Mouse (Mus musculus) left cerebral cortex, postnatal 36 days (tissue): Measurements from ENCODE around the gene Cntfr. TPM values are rescaled to one million over a fixed set of nuclear protein-coding genes. Genes with fewer than 3 reads are reported as not detected.

Experiments used
- DNase-seq, 2 experiments: peaks; one replicate each; pipeline ENCODE4 v3.0.0; 2021 to 2022; ENCODE audit warnings: low spot score in 2 of 2, mixed read lengths in 1 of 2
- intact Hi-C: fragments of 180-260 bp; cut with DNase I; formaldehyde crosslinking; loops from one replicate; pipeline ENCODE4 v1.15.1; 2025
- total RNA-seq, 2 experiments: library from RNA; stranded (reverse); gene quantifications; 2 replicates each; pipeline ENCODE4 v1.2.3; 2021

Cntfr gene
- total RNA-seq, 2 experiments from 2014 or later = 106 to 115 TPM

DNA sequence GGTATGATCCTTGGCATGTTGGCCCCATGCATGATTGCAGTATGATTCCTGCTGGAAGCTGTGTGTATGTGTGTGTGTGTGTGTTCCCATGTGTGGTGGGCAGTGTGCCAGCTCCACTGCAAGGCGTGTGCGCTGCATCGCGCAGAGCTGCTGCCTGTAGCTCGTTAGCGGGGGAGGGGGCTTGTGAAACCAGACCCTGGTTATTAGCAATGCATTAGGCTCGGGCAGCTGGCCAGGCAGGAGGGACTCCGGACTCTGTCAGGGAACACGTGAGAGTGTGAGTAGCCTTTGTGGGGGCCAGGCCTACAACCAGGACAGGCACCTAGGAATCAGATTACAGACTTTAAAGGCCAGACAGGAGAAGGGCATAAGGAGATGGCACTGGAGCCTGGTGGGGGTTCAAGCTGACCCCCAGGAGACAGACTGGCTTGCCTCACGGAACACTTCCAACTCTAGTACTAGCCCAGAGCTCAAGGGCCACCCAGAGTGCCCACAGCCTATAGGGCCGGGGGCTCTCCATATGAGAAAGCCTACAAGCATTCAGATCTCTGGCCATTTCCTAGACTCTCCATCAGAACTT lies 35.9 kb downstream of the Cntfr start:
- peak in 1 of 2 experiments; percentile 2 for DNase-seq
- intact Hi-C loops = no loop called here

- intact Hi-C loops = no loop called here
- no peak for DNase-seq
Observed at GRCm38 (mm10) chr4:41659556-41659955, 37.3 kb downstream of the Cntfr start.

GRCm38 (mm10) chr4:41658566-41659384 lies 38.1 kb downstream of the Cntfr start:
- intact Hi-C loops = no loop called here
- no peak for DNase-seq

DNA sequence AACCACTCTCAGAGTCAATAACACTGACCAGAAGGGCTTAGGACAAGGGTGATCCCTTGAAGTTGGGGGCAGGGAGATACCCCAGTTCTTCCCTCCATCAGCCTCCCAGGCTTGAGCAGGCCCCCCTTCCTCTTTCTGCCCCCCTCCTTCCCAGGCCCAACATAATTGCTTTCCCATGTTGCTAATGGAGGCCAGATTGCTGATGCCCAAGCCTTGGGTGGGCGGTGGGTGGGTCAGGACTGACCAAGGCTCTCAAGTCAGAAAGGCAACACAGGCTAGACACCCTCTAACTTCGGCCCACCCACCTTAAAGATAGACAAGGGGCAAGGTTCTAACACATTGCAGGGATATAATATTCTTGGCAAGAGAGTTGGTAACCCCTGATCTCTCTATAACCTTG lies 41.4 kb downstream of the Cntfr start:
- intact Hi-C loops = no loop called here
- no peak for DNase-seq

- peak; percentile 30 to 39 for DNase-seq
- intact Hi-C loops = loop anchor here (5.0 kb wide), 3 partner anchors 37 to 102 kb away; no protein-coding TSS in a partner anchor
Observed at GRCm38 (mm10) chr4:41654217-41654616, 42.7 kb downstream of the Cntfr start.

GRCm38 (mm10) chr4:41653730-41654129 lies 43.2 kb downstream of the Cntfr start:
- intact Hi-C loops = loop anchor here (5.0 kb wide), 3 partner anchors 36 to 101 kb away; no protein-coding TSS in a partner anchor
- no peak for DNase-seq

DNA sequence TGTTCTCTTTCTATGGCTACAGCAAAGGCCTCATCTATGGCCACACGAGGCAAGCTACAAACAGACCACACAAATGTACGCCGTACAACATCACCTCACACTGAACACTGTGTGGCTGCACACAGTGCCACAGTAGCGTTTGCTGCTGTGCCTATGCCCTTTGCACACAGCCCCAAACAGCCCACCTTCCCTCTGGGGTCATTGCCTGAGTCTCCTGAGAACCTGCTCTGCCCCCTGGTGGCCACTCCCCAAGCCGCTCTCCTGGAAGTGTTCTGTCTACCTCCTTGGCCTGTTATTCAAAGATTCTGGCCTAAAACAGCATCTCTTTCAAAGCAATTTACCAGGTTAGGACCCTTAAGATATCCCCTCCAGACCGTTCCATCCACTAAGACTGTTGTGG lies 43.6 kb downstream of the Cntfr start:
- intact Hi-C loops = loop anchor here (5.0 kb wide), 3 partner anchors 36 to 101 kb away; no protein-coding TSS in a partner anchor
- peak; percentile 57 to 72 for DNase-seq

DNA sequence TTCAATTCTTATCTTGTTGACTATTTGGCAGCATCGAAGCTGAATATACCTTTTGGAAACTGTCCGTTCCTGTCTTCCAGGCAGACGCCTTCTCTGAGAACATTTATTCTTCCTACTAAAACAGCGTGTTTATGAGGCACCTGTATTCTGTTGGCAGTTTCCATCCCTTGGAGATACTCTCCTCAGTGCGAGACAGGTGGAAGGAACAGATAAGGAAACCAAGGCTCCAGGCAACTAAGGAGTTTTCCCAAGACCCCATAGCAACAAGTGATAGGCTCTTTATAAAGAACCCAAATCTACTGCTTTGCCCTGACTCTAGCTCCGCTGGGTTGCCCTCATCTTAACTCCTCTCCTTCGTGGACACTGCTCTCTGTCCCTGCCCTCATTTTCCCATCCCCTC lies 48.3 kb downstream of the Cntfr start:
- DNase-seq = no peak
- intact Hi-C loops = no loop called here

- no peak for DNase-seq
- intact Hi-C loops = no loop called here
Observed at GRCm38 (mm10) chr4:41648157-41648556, 48.7 kb downstream of the Cntfr start.

- no peak for DNase-seq
- intact Hi-C loops = no loop called here
Observed at GRCm38 (mm10) chr4:41645488-41645887, 51.4 kb downstream of the Cntfr start.

- no peak for DNase-seq
- intact Hi-C loops = no loop called here
Observed at GRCm38 (mm10) chr4:41641199-41641822, 55.6 kb downstream of the Cntfr start.

DNA sequence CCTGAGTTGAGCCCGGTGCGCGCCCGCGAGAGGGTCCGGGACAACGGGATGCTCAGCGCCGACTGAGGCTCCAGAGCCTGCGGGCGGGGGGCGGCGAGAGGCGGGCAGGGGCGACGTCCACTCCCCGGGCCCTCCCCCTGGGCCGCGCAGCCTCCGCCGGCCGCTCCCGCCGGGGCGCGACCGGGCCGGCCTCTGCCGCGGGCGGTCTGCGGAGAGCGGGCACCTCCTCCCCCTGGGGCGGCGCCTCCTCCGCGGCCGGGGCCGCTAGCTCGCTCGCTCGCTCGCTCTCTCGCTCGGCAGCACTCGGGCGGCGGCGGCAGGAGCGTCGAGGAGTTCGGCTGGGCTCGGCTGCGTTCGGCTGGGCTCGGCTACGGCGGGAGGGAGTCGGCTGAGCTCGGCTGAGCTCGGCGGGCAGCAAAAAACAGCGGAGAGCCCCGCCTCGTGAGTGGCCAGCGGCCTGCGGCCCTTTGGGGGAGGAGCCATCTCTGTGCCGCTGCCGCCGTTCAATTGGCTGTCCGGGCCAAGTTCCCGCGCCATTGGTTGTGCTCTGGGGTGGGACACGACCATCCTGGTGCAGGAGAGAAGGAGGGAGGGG lies 56.9 kb downstream of the Cntfr start, which contains the start of gene Enho:
Gene Enho (minus strand): TSS at position 412 of the 595 bp plus-strand sequence.
- intact Hi-C loops = no loop called here
- DNase-seq = peak; percentile 95 to 96

DNA sequence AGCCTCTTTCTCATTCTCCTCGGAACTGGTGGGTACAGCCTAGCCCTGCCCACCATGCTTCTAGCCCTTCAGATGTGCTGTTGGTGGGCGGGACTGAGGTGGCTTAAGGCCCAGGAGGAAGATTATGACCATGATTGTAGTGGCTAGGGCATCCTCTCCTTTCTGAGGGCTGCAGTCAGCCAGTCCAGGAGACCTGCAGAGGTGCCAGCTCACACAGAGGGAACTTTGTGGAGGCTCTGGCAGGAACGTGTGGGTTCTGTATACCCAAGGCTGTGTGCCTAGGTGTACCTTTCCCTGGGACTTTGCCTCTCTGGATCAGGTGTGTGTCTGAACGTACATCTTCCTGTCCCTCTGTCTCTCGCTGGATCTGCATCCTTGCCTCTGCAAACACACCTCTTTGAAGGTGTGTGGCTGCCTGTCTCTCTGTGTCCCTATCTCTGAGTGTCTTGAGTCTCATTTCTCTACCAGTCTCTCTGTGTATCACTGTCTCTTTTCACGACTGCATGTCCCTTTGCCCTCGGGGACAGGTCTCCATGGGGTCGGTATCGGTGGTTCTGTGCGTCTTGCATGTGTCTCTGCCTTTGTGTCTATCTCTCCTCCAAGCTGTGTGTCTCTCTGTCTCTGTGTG lies 57.6 kb downstream of the Cntfr start:
- DNase-seq = peak in 1 of 2 experiments; percentile 25

GRCm38 (mm10) chr4:41638828-41639213 lies 58.1 kb downstream of the Cntfr start:
- intact Hi-C loops = no loop called here
- no peak for DNase-seq

More for the DNA sequence above, 57.6 kb downstream of the Cntfr start:
- intact Hi-C loops = no loop called here

DNA sequence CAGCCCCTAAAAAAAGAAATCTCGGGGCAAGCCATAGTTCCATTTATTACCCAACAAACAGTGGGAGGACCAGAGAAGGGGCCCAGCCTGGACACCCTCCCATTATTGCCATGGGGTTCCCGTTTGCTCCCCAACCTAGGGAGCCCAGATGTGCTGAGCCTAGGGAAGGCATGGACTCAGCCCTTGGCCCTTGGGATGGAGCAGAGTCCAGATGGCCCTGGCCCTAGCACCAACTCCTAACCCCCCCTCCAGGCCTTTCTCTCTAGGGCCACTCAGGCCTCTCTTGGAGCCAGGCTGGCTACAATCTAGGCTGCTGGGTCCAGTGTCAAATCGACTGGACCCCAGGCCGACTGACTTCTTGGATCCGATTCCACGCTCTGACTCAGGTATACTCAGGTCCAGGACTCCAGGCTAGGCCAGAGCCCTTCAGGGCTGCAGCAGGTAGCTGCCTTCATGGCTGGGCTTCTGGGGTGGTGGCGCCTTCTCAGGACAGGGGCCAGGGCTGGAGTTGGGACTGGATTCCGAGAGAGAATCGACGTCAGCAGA lies 58.6 kb downstream of the Cntfr start:
- intact Hi-C loops = no loop called here
- DNase-seq = no peak

GRCm38 (mm10) chr4:41636882-41637635 lies 59.8 kb downstream of the Cntfr start:
- intact Hi-C loops = no loop called here

GRCm38 (mm10) chr4:41636366-41636765 lies 60.5 kb downstream of the Cntfr start:
- intact Hi-C loops = no loop called here
- DNase-seq = no peak

More at GRCm38 (mm10) chr4:41636882-41637635, 59.8 kb downstream of the Cntfr start:
- no peak for DNase-seq

GRCm38 (mm10) chr4:41635906-41636305 lies 61.0 kb downstream of the Cntfr start:
- DNase-seq = no peak
- intact Hi-C loops = no loop called here

- intact Hi-C loops = no loop called here
- DNase-seq = no peak
Observed at GRCm38 (mm10) chr4:41635224-41635623, 61.7 kb downstream of the Cntfr start.
